Mouse (Mus musculus) G1E (cell line): Measurements from ENCODE around the gene Pigu.

Experiments
- CTCF ChIP-seq: IDR thresholded peaks from 2 replicates; pipeline ENCODE4 v1.5.1; 2012; ENCODE audit warnings: low read depth, low read length, inconsistent platforms, mixed read lengths
- GATA1 ChIP-seq: IDR thresholded peaks from 2 replicates; pipeline ENCODE4 v1.6.1; 2012; ENCODE audit warnings: borderline replicate concordance, low read length, inconsistent platforms, mixed read lengths
- POLR2AphosphoS5 ChIP-seq: IDR thresholded peaks from 2 replicates; pipeline ENCODE4 v1.6.1; 2012; ENCODE audit warnings: low read depth, low read length, inconsistent platforms; ENCODE audit not compliant: insufficient replicate concordance
- TAL1 ChIP-seq: conservative IDR thresholded peaks from 2 replicates; pipeline ENCODE4 v1.6.1; 2012; ENCODE audit warnings: low read depth, low read length, inconsistent platforms, mixed read lengths

DNA sequence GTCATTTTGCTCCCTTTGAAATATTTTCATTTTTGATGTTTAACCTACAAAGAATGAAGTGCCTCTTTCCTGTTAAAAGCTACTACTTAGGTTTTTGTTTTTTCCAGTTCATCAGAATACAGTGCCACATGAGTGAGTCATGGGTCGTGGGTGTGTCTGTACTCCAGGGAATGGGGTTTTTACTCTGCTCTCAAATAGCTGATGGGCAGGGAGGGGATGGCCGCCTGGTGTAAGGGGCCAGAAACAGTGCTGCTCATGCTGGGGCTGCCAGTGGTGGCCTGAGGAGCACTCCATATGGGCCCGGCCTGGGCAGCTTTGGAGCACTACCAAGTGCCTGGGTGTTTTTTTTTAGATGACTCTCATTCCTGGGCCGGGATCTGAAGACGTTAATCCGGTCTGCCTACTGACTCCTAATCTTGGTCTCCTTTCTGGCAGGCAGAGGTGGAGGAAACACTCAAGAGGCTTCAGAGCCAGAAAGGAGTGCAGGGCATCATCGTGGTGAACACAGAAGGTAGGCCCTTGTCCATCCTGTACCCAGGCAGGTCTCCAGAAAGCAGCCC lies 114.9 kb downstream of the Pigu start:
- TF ChIP-seq TAL1 (no peak), CTCF (no peak), GATA1 (no peak), POLR2AphosphoS5 (no peak)
